Mouse (Mus musculus): Measurements from ENCODE around the gene Xpc.

DNA sequence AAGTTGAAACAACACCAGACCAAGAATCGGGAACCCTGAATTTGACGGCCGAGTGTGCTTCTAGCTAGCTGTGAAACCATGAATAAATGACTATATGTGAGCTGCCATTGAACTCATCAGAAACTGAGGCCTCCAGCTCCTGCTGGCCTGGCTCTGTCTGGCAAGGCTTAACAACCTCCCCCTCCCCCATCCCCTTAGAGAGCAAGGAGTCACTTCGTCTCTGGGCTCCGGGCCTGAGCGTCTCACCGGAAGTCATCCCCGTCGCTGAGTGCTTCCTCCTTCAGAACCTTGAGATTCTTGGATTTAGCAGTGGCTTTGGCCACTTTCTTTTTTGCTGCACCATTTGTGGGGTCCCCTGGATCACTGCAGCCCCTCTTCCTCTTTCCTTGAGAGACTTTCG lies 5.5 kb downstream of the Xpc start:
- no peak for TF ChIP-seq CTCF (conservative IDR thresholded peaks at IDR 0.05; ENCODE audit: low read length)
- TF ChIP-seq POU5F1 (IDR thresholded peaks at IDR 0.05; ENCODE audit: borderline replicate concordance, low read length) = no peak
